Mouse (Mus musculus): ENCODE measurements at regions not wholly inside any gene's neighbourhood (a gene's known extent, or its start where the extent isn't known, plus 50 kb on each side); places are given as distances from the start of the nearest gene placed in this dataset.

- no peak for DNase-seq (ENCODE audit: low read depth, low spot score)
Observed at GRCm38 (mm10) chr15:93787361-93787760, 191.7 kb upstream of the Prickle1 start.

- DNase-seq (ENCODE audit: low read depth, low spot score), result no peak
Observed at GRCm38 (mm10) chr15:93785846-93786412, 190.2 kb upstream of the Prickle1 start.

GRCm38 (mm10) chr15:93783736-93784135 is 188.0 kb upstream of the Prickle1 start:
- no peak for DNase-seq (ENCODE audit: low read depth, low spot score)

- DNase-seq (ENCODE audit: low read depth, low spot score), result no peak
Observed at GRCm38 (mm10) chr15:93775199-93775745, 179.6 kb upstream of the Prickle1 start.

- no peak for DNase-seq (ENCODE audit: low read depth, low spot score)
Observed at GRCm38 (mm10) chr15:93774340-93774739, 178.6 kb upstream of the Prickle1 start.

- no peak for DNase-seq (ENCODE audit: low read depth, low spot score)
Observed at GRCm38 (mm10) chr15:93766981-93767380, 171.3 kb upstream of the Prickle1 start.

- DNase-seq (ENCODE audit: low read depth, low spot score), result no peak
Observed at GRCm38 (mm10) chr15:93763047-93763446, 167.4 kb upstream of the Prickle1 start.

GRCm38 (mm10) chr15:93758204-93758836 is 162.6 kb upstream of the Prickle1 start:
- DNase-seq (ENCODE audit: low read depth, low spot score), result no peak

GRCm38 (mm10) chr15:93755989-93756388 is 160.3 kb upstream of the Prickle1 start:
- no peak for DNase-seq (ENCODE audit: low read depth, low spot score)

GRCm38 (mm10) chr15:93751817-93752216 is 156.1 kb upstream of the Prickle1 start:
- no peak for DNase-seq (ENCODE audit: low read depth, low spot score)

- no peak for DNase-seq (ENCODE audit: low read depth, low spot score)
Observed at GRCm38 (mm10) chr15:93750953-93751352, 155.3 kb upstream of the Prickle1 start.

- DNase-seq (ENCODE audit: low read depth, low spot score), result no peak
Observed at GRCm38 (mm10) chr15:93744191-93744945, 148.7 kb upstream of the Prickle1 start.

- DNase-seq (ENCODE audit: low read depth, low spot score), result no peak
Observed at GRCm38 (mm10) chr15:93733731-93734510, 138.2 kb upstream of the Prickle1 start.

GRCm38 (mm10) chr15:93732825-93733224 is 137.1 kb upstream of the Prickle1 start:
- DNase-seq (ENCODE audit: low read depth, low spot score), result no peak

GRCm38 (mm10) chr15:93731161-93731560 is 135.5 kb upstream of the Prickle1 start:
- no peak for DNase-seq (ENCODE audit: low read depth, low spot score)

- no peak for DNase-seq (ENCODE audit: low read depth, low spot score)
Observed at GRCm38 (mm10) chr15:93715443-93715842, 119.8 kb upstream of the Prickle1 start.

- DNase-seq (ENCODE audit: low read depth, low spot score), result no peak
Observed at GRCm38 (mm10) chr15:93713428-93713827, 117.7 kb upstream of the Prickle1 start.

- no peak for DNase-seq (ENCODE audit: low read depth, low spot score)
Observed at GRCm38 (mm10) chr15:93712594-93712993, 116.9 kb upstream of the Prickle1 start.

GRCm38 (mm10) chr15:93711150-93711784 is 115.6 kb upstream of the Prickle1 start:
- no peak for DNase-seq (ENCODE audit: low read depth, low spot score)

- DNase-seq (ENCODE audit: low read depth, low spot score), result no peak
Observed at GRCm38 (mm10) chr15:93710493-93711149, 114.9 kb upstream of the Prickle1 start.

All from retina, adult 2 months (tissue).